Mouse (Mus musculus): ENCODE results near the gene Gm7982. TPM values are rescaled to one million over a fixed set of nuclear protein-coding genes. Genes with fewer than 3 reads are reported as not detected.
"Not testable (repeated sequence)": the region's sequence is repeated elsewhere in the genome, so short reads cannot be mapped to it uniquely, and the experiment has no call there.

Gm7982 gene
- polyA plus RNA-seq (2015; fragmentation: Nextera tagmentation; extraction: Ambion mirVana) = not detected in 2 replicates

- not testable (repeated sequence) for H3K27ac ChIP-seq; H3K36me3 ChIP-seq; H3K9me3 ChIP-seq; H3K27me3 ChIP-seq; H3K4me1 ChIP-seq; H3K4me3 ChIP-seq; H3K4me2 ChIP-seq; ATAC-seq (ENCODE audit: insufficient number of reproducible peaks, low FRiP score, low TSS enrichment, low read depth); H3K9ac ChIP-seq
- no CpG with 5 or more reads among the region's 3 CpGs for WGBS
Observed at GRCm38 (mm10) chr5:95741714-95742113, at the start of gene Gm7982. Gene Gm7982 (plus strand): TSS chr5:95742014.

GRCm38 (mm10) chr5:95736073-95736472 lies 5.7 kb upstream of the Gm7982 start, which contains the start of gene Gm7978:
Gene Gm7978 (minus strand): TSS chr5:95736173.
- not testable (repeated sequence) for H3K27me3 ChIP-seq; H3K9ac ChIP-seq; ATAC-seq (ENCODE audit: insufficient number of reproducible peaks, low FRiP score, low TSS enrichment, low read depth); H3K27ac ChIP-seq; H3K4me2 ChIP-seq; H3K4me3 ChIP-seq; H3K4me1 ChIP-seq; H3K9me3 ChIP-seq; H3K36me3 ChIP-seq
- no CpG with 5 or more reads among the region's 1 CpGs for WGBS

- H3K4me1 ChIP-seq; H3K27ac ChIP-seq; H3K9ac ChIP-seq; ATAC-seq (ENCODE audit: insufficient number of reproducible peaks, low FRiP score, low TSS enrichment, low read depth); H3K9me3 ChIP-seq; H3K4me2 ChIP-seq; H3K27me3 ChIP-seq; H3K4me3 ChIP-seq; H3K36me3 ChIP-seq: not testable (repeated sequence)
- no CpG with 5 or more reads among the region's 2 CpGs for WGBS
Observed at GRCm38 (mm10) chr5:95775690-95776089, 33.9 kb downstream of the Gm7982 start, which contains the start of gene E330014E10Rik. Gene E330014E10Rik (plus strand): TSS chr5:95775990.

Other genes with a start within 250 kb of the Gm7982 start
- not detected in 2 replicates for gene Gm3286, start 231.3 kb upstream of the Gm7982 start, polyA plus RNA-seq (2015; fragmentation: Nextera tagmentation; extraction: Ambion mirVana)
- gene Gm7971, start 147.1 kb upstream of the Gm7982 start, polyA plus RNA-seq (2015; fragmentation: Nextera tagmentation; extraction: Ambion mirVana) = not detected in 2 replicates
- not detected in 2 replicates for gene Gm7978, start 5.8 kb upstream of the Gm7982 start, polyA plus RNA-seq (2015; fragmentation: Nextera tagmentation; extraction: Ambion mirVana)
- not detected in 2 replicates for gene E330014E10Rik, start 34.0 kb downstream of the Gm7982 start, polyA plus RNA-seq (2015; fragmentation: Nextera tagmentation; extraction: Ambion mirVana)
- gene Cxcl13, start 214.9 kb downstream of the Gm7982 start, polyA plus RNA-seq (2015; fragmentation: Nextera tagmentation; extraction: Ambion mirVana) = 0.22 and 0.71 TPM in 2 replicates

Measured in limb, embryonic 15.5 days (tissue).